Mouse (Mus musculus) spleen, adult 18-20 months (tissue): ENCODE data around the gene Ptprb.

Experiments
- DNase-seq, 2 experiments: peaks; one replicate each; pipeline ENCODE4 v3.0.0; 2022; ENCODE audit warnings: mixed read lengths in 2 of 2

Ptprb gene

DNA sequence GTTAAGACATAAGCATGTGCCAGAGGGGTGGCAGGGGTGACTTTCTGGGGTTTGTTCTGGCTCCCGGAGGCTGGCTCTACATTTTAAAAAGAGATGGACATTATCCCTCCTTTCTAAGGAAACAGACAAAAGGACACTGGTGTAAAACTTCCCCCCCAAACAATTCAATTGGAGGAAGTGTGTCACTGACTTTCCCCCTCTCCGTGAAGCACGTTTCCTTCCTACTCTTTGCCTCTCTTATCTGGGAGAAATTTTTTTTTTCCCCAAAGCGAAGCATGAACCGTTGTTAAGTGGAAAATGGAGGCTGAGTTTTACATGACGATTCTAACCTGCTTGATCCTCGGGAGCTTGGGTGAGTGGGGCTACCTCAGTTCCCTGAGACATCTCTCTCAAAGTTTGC, at the start of gene Ptprb:
Gene Ptprb, plus strand, starts transcription at position 244 of the 400 bp plus-strand sequence.
- DNase-seq, result no peak

DNA sequence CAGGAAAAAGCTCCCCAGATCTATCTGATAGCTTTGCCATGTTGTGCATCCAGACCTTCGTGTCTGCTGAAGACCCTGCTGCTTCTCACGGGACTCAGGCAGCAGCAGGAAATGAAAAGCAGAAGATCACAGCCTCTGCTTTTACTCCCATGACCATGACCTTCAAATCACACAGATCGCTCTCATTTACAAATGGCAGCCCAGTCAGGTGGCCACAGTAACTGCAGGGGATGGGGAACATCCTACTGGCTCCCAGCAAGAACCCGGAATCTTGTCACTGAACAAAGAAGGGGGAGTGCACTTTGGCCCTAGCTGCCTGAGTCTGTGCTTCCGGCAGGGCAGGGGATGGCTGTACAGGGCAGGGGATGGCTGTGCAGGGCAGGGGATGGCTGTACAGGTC, 40.0 kb upstream of the Ptprb start:
- DNase-seq, result no peak

DNA sequence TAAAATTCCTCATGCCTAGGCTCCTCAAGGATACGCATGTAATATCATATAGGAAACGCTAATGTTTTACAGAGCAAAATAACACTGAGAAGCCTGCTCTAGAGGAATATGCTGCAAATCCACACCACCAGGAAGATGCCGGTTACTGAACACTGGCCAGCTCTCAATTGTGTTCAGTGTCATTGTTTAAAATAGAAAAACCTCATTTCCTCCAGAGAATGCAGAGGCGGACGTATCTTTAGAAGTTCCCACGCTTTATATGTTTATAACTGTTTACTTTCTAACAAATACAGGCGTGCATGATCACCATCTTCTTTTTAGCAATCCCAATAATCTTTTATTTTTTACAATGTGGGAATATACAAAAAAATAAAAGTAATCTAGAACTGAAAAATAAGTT, 33.1 kb upstream of the Ptprb start:
- DNase-seq, result no peak

DNA sequence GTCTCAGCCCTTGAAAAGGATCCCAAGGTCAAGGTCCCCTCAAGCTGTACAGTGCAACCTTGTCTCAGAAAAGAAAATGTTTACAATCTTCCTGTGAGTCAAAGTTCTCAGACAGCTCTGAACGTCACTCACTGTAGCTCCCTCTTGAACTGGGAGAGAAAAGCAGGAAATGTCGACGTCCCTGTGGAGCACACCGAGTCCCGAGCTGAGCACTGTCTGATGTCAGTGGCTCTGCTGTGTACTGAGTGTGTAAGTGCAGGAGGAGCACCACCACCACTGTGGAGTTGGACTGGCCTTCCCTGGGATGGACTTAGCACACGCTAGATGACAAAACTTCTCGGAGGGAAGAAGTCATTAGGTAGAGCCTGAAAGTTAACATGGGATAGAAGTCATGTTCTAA, 31.9 kb upstream of the Ptprb start:
- no peak for DNase-seq

DNA sequence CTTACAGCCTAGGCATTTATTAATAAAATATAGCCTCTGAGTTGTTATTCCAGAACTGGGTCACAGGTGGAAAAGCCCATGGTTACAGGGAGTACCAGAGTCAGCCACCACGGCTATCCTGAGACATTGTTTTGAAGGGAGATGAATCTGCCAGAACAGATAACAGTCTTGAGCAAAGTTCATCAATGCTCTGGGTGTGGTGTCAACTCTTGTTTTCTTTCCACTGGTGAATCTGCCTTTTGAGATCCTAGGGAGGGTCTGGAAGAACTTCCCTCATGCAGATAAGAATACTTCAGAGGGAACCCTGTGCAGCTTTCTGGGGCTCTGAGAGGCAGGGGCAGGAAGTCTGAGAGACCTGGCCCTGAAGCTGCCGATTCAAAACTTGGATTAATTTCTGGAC, 29.7 kb upstream of the Ptprb start:
- no peak for DNase-seq

DNA sequence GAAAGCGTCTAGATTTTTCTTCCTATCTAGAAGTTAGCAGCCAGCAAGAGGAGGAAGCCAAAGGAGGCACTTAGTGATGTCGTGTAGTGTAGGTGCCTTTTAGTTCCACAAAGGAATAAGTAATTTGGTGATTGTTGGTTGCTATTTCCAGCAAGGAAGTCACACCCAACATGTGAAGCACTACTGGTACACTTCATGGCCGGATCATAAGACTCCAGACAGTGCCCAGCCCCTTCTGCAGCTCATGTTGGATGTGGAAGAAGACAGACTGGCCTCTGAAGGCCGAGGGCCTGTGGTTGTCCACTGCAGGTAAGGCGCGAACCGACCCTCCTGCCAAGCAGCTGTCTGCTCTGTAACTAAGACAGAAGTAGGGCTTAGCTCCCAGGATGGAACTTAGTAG, 22.7 kb upstream of the Ptprb start:
- no peak for DNase-seq

DNA sequence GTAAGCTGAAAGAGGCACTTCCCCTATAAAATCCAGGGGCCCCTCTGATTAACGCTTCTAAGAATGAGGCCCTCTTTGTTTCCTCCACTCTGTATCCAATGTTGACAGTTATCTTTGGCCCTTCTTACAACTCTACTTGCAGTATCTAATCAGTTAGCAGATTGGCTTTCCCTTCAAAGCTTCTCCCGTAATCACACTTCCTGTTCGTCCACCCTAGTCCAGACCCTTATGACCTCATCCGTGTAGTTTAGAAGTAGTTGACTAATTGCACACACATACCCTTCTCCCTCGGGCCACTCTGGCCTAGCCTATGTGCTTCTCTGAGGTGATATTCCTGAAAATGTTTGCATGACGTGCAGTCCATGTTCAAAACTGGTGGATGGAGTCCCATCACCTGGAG, 21.4 kb upstream of the Ptprb start:
- no peak for DNase-seq

DNA sequence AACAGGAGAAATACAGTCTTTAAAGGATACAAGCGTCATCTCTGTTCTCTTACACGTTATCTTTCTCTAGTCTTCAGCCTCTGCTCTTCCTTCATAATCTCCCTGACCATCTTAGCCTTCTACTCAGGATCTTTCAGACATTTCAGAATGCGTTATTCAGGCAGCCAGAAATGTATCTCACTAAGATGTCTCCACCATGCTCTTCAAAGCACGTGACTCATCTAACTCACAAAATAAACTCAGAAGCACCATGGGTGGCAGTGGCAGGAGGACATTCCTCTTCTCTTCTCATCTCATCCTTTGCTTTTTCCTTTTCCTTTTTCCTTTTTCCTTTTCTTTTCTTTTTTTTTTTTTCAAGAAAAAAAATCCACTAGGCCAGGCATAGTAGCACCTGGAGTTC, 16.0 kb upstream of the Ptprb start:
- DNase-seq, result no peak

DNA sequence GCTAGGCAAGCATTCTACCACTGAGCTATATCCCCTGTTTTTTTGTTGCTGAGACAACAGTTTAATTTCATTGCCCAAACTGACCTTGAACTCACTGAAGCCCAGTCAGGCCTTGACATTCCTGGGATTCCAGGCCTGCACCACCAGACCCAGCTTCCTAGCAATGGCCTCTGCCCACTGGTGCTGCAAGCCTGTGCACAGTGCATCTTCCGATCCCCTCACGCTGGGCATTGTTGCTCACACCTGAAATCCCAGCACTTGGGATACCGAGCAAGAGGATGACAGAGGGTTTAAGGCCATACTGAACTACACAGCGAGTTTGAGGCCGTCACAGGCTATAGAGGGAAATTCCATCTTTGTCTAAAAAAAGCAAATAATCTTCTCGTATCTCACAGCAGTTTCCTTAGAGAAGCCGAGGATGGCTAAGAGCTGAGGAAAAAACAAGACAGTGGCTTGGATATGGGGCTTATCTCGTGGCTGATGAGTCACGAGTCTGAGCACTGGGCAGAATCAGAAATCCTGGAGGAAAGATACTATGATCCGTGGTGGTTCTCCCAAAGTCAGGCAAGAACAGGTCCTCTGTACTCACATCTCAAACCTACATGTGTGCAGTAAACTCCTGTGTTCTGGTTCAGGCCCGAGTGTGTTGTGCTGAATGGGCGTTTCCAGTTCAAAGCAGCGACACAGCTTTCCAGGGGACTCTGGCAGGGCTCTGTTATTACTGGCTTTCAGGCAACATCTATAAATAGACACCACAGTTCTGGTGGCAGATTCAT, 14.5 kb upstream of the Ptprb start:
- DNase-seq, result no peak

DNA sequence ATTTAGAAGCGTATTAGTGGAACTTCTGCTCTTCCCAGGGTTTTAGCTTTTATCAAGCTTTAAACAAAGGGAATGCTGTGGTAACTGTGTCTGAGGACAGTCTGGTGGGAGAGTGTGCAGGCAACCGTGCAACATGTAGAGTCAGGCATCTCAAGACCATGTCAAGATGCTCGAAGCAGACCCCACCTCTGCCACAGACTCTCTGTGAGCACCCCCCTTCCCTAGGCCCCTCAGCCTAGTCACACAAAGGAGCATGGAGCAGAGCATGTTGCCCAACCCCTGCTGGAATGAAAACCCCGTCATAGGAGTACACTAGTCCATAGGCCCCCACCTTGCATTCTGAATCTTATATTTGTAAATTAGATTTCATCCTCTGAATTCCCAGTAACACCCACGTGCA, 13.8 kb upstream of the Ptprb start:
- DNase-seq, result no peak

DNA sequence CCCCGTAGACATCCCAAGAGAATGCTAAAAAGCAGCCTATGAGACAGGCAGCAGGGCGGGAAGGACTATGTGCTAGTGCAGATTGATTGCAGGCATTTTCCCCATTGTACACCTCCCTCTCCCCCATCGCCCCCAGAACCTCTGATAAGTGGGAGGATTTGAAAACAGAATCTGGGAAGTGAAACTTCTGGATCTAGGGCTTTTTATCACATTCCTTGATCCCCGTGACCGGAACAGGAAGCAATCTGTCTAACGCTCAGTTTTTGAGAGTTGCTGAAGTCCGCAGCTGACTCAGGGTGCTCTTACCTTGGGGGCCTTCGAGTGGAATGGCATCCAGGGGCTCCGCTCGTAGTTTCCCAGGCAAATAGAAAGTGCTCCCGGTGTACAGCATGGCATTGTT, 10.8 kb upstream of the Ptprb start:
- DNase-seq, result no peak

DNA sequence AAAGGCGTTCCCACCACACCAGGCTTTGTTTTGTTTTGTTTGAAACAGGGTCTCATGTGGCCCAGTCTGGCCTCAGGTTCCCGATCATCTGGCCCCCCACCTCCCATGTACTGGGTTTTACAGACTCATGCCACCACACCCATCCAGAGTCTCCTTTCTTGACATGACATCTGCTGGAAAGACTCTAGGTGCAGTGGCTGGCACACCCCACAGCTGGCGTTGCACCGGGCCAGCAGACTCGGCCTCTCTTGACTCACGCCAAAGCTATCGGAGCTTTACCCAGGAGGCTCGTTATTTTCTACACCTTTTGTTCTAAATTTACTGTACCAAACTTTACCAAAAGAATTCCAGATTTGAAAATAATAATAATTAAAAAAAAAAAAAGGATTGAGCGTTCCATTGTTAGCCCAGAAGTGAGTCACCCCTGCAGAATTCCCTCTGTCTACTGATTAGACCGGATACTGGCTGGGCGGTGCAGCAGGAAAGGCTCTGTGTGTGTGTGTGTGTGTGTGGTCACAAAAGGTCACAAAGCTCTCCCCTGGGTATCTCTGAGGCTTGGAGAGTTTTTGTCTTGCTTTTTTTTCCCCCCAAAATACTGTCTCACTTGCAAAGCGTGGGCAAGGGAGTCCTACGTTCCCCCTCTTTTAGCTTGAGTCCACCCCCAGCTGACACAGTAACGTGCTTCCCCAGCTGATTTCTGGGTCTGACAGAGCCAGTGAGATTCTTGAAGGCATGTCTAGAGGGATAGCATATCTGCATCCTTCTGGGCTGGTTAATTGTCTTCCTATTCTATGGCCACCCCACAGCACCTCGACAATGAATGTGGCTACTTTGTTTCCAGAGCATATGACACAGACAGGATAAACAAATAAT, 8.5 kb upstream of the Ptprb start:
- DNase-seq, result no peak

DNA sequence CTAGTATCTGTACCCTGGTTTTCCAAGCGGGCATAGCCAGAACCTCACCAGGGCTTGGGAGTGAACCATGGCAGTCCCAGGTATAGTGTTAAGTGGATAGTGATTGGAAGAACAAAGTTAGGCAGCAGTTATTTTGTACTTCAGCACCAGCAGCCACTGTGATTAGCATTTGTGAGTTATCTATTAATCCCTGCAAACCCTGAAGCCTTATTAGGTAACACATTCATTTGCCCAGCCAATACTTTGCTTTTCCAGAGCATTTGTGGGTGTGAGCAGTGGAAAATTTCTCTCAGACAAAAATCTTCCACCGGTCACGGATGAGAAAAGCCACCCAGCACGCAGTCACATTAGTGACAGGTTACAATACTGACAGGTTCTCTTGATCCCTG, 7.9 kb upstream of the Ptprb start:
- no peak for DNase-seq

DNA sequence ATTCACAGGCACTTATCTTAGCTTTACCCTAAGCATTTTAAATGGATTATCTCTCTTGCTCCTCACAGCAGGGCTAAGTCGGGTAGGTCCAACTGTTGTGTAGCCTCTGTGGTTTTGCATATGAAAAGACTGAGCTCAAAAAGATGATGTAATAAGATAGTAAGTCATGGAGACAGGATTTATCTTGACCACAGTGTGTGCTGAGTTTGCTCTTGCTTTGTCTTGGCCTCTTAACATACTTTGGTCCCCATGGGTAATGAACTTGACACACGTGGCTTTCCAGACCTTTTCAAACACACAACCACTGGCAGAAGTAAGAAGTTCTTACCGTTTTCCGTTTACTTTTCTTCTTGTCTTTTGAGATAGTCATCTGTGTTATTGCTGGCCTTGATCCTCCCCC, 7.0 kb upstream of the Ptprb start:
- DNase-seq, result no peak

DNA sequence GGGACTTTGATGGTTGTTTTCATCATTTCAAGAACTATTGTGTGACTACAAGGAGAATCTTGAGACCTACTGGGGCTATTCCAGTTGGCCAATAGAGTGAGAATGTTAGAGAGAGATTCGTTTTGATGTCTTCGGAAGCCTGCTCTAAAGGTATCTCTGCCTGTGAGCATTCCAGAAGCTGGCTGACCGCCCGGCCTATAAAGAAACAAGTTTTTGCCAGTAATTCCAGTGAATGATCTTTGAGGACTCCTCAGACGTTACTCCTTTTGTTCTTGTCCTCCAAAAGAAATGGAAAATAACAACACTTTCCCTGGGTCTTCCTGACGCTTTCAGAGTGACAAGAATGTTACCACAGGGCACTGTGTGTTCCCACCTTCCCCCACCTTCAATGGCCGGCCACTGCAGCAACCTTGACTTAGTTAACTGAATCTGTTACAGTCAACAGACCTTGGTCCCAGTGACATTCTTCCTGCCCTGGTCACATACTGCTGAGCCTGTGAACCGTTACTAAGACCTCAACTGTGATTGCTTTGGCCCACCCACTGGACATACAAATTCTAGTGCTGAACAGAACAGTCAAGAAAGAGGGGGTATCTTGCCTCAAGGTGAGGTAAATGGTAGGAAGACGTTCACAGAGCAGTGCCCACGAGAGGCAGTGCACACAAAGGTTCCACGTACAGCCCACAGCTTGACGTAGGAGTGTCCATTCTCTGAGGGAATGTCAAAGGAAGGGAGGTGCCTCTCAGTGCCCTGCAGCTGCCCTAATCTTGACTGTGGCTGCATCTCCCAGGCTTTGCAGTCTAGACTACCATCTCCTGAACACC, 4.5 kb upstream of the Ptprb start:
- DNase-seq, result no peak

DNA sequence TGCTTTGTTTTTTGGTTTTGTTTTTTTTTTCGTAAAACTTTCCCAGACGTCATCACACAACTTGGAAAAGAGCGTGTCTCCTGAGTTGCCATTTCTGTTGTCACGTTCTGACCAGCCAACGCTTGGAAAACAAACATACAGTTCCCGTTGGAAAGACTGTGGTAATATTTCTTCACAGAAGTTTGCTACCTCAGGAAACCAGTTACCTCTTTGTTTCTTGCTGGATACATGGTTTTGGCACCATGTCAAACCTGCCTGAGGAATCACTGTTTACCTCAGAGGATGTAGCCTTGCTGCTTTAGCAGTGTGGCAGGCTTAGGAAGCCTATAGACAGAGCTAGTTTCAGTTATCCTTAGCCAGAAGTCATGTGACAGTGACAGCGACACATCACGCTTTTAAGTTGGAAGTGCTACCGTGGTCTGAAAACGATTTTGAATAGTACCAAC, 3.8 kb upstream of the Ptprb start:
- no peak for DNase-seq

DNA sequence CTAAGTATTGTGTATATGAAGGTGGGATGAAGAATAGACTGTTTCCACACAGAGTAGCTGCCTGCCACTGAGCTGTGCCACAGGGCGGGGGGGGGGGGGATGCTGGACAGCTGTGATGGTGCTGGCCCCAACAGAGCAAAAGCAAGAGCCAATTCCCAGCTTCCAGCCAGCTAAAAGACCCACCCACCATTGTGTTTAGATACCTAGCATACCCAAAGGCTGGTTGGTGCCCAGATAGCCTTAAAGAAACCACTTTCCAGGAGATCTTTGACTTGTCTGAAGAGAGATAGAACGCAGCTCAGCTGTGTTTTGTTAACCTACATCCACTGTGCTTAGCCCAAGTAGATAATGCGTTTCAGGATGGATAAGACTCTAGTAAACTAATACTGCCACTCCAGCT, 3.2 kb upstream of the Ptprb start:
- DNase-seq, result no peak

DNA sequence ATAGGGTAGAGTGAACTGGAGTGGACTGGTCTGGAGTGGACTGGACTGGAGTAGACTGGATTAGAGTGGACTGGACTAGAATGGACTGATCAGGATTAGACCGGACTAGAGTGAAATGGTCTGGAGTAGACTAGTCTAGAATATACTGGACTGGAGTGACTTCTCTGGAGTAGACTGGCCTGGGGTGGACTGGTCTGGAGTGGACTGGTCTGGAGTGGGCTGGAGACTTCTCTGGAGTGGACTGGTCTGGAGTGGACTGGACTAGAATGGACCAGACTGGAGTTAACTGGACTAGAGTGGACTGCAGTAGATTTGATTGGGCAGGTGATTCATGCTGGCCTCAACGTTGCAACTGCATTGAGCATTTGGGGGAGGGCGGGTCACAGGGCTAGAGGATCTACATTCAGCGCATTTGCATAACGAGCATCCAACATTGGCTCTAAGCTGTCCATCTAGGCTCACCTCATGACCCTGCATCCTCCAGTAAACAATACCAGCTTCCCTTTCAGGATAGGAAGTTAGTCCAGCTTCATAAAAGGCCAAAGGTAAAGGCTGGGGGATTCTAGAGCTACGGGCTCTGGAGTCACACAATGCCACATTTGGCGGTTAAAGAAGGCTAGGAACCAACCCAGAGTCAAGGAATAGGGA, 11.5 kb downstream of the Ptprb start:
- no peak for DNase-seq

DNA sequence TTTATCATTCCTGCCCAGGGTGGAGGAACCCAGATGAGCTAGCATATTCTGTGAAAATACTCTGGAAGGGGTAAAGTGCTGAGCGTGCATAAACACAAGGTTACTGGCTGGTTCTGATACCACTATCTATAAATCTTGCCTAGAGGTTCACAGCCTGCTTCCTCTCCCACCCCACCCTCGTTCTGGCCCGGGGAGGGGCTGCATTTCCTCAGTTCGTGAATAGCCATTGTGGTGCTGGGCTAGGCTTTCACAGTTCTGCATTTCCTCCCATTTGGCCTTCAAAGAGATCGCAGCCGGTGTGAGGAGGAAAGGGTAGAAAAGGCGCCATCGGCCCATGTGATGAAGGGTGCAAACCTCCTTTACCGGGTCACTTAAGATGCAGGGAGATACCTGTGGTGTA, 12.8 kb downstream of the Ptprb start:
- no peak for DNase-seq

DNA sequence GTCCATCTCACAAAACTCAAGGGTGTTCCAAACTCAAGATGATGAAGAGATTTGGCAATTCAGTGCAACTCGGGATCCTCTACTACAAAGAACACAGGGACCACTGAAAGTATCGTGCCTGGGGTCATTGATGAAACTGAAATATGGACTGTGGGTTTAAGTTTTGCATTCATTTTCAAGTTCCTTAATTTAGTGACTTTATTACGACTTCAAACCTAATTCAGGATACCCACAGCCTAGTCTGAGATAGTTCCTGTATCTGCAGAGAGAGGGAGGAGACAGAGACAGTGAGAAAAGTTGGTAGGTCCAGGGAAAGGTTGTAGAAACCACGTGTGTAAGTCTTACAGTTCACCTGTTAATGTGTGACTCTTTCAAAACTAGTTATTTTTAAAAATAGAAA, 15.2 kb downstream of the Ptprb start:
- DNase-seq, result no peak

DNA sequence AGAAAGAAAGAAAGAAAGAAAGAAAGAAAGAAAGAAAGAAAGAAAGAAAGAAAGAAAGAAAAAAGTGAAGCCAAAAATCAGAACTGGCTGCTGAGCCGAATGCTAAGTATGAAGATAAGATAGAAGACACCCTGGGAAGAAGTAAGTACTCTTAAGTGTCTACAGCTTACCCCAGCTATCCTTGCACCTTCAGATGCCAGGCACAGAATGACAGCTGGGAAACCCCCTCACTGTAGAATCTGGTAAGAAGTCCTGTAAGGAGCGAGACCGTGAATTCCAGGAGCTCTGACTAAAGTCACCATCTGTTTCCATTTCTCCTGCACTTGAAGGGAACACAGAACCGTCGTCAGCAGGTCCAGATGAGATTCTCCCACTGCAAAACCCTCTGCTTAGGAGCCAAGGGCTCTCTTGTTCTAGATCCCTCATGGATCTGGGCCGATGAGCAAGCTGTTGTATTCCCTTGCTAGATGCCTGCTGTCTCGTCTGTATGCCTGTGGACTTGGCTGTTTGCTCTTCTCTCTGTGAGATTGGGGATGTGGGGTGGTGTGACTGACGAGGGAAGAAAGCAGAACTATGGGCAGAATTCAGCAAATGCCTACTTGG, 15.9 kb downstream of the Ptprb start:
- DNase-seq, result no peak

DNA sequence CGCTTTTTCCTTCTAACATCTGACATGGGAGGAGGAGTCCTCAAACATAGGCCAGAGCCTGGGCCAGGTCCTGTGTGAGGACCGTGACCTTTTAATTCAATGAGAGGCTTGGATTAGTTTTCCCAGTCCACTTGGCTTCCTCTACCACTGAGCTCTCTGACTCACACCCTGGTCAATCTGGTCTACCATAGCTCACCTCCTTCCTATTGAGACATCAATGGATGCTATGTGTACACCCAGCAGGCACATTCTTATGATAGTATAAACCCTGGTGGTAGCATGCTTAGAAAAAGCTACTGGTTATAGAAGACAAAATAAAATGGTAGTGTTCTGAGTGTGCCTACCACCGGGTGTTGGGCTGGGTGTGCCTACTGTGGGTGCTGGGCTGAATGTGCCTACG, 21.1 kb downstream of the Ptprb start:
- DNase-seq, result no peak

DNA sequence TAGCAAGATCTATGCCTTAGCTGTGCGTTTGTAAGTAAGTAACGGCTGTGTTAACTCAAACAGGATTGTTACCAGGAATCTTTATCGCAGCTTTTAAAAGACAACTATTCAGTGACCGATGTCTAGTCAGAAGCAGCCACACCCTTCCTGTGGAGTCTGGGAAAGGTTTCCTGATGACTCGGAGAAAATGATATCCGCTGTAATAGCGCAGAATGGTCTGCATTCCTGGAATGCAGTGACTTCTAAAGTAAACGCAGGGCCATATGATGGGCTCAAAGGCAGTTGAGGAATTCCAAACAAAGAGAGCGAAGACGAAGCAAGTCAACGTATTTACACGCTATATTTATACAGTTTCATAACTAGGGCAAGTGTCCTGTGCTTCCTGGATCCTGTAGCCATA, 22.5 kb downstream of the Ptprb start:
- no peak for DNase-seq
